Mouse (Mus musculus): ENCODE measurements around the gene Maml3.

Maml3 gene

DNA sequence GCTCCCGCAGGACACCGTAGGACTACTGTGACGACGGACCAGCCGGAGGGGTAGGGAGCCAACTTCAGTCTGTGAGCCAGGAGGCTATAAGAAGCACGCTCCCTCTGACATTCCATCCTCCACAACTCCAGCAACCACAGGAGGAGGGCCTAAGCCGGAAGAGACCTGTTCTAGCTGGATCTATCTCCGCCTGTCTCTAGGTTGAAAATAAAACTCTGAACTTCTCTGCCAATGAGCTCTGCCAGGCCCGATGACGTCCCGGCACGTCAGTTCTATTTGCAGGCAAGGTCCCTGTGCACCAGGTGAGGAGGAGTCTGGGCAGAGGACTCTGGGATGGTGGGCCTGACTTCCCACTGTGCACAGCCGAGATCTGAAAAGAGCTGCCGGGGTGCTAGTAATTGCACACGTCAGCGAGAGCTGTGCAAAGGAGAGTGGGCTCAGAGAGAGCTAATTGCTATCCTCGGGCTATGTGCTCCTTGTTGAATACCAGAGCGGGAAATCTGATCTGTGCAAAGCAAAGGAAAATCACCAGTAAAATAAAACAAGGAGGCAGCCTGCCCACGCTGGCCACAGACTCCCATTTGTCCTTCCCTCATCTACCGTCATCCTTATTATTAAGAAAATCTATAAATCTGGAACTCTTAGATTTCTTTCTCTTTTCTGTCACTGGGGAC lies 58.7 kb downstream of the Maml3 start:
- DNase-seq (ENCODE audit: low read depth, low spot score): no peak

- no peak for DNase-seq (ENCODE audit: low read depth, low spot score)
Measured at GRCm38 (mm10) chr3:52045221-52045641, 59.6 kb downstream of the Maml3 start.

DNA sequence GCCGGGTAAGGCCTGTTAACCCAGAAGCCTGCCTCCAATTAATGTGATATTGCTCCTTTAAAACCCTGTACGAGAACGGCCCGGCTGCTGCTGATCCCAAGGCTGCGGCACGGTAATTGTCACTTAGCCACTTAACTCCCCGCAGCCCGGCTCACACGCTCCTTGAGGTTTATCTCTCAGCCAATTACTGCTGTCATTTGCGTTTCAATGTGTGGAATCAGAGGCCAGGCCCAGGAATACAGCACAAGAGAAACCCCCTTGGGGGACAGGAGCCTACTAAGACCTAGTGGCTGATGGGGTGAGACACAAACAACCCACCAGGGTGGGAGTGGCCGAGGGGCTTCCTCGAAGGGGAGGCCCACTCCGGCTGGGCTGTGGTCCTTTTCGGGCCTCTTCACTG lies 60.2 kb downstream of the Maml3 start:
- peak; percentile 37 for DNase-seq (ENCODE audit: low read depth, low spot score)

GRCm38 (mm10) chr3:52043847-52044246 lies 61.0 kb downstream of the Maml3 start:
- no peak for DNase-seq (ENCODE audit: low read depth, low spot score)

DNA sequence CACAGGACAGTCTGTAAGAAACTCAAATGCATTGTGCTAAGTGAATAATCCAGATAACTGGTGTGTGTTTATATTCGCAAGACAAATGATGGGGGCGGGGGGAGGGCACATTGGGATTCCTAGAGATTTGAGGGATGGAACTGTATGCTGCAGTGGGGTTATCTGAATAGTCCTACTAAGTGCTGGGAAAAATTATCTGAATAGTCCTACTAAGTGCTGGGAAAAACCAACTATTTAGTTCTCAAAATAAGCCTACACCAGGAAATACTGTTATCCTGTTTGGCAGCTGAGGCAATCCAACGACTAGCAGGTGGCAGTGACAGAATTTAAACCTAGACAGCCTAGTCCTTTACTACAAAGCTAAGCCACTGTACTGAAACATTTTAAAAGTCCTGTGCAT lies 62.2 kb downstream of the Maml3 start:
- DNase-seq (ENCODE audit: low read depth, low spot score): no peak

DNA sequence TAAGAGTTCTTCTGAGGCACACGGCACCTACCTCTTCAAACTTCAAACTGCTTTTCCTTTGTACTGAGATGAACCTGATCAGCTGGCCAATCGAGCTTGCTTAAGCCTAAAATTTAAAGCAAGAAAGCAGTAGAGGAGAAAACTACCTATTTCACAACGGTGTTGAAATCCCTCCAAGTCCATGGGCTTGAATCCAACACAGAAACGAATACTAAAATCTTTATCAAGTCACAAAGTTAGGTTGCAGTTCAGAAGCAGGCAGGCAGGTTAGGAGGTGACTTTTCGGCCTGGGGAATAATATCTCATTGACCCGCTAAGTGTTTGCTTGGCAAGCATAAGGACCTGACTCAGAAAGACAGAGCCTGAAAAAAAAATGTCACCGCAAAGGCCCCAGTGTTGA lies 64.9 kb downstream of the Maml3 start:
- DNase-seq (ENCODE audit: low read depth, low spot score): no peak

GRCm38 (mm10) chr3:52037260-52037659 lies 67.6 kb downstream of the Maml3 start:
- no peak for DNase-seq (ENCODE audit: low read depth, low spot score)

DNA sequence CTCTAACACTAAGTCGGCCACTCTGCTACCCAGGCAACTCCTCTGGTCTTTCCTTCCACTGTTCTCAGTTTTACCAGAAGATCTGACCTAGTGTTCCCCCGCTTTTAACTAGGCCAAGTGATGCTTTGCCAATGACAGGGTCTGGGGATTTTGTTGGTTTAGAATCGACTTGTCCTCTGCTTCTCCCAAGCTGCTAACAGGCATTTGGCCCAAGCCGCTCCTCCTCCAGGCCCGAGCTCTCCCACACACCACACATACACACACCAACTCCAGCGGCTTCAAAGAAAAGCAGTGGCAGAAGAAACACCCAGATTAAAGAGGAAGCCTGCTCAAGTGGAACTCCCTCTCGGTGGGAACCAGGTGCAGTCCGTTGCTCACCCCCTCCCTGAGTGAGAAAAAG lies 69.5 kb downstream of the Maml3 start:
- DNase-seq (ENCODE audit: low read depth, low spot score): no peak

DNA sequence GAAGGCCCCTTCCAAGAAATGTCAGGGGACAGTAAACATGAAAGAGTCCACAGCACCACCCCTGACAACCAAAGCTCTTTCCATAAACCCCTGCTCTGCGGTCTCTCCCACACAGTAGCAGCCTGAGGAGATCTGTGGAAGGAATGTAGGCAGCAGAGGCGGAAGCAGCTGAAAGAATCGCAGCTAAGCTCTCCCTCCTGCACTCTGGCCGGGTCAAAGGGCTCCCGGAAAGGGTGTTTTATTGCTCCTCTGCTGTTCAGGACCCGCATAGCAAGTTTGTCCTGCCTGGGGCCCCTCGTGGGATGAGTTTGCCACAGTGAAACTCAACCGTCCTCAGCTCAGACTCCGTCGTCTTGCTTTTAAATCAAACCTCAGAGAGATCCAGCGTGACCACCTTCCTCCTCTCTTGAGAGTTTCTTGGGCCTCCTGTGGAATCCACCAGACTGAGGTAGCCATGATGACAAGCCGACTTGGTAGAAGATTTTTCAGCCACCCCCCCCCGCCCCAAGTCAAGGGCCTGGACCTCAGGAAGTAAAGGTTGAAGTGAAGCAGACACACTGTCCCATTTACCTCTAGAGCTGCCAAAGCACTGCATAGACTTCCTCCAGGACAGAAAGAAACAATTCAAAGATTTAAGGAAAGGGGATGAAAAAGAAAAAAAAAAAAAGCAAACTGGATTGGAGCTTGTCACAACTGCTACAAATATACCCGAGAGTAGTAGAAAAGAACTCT lies 70.9 kb downstream of the Maml3 start:
- no peak for DNase-seq (ENCODE audit: low read depth, low spot score)

- DNase-seq (ENCODE audit: low read depth, low spot score): no peak
Measured at GRCm38 (mm10) chr3:52031327-52031726, 73.5 kb downstream of the Maml3 start.

DNA sequence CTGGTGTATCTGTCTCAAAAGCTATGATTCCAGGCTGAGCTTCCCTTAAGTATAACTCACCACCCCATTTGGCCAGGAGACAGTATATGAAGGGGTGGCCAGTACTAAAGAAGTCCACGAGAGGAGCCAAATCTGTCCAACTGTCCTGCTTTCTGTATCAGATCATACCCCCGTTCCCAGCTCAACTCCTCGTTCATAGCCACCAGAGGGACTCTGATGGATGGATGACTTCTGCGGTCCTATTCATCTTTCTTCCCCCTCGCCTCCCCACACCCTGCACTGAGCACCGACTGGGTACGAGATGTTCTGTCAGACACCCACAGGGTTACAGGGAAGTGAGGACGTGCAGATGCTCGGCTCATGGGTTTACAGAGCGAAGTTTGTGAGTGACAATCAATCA lies 74.8 kb downstream of the Maml3 start:
- DNase-seq (ENCODE audit: low read depth, low spot score): no peak

DNA sequence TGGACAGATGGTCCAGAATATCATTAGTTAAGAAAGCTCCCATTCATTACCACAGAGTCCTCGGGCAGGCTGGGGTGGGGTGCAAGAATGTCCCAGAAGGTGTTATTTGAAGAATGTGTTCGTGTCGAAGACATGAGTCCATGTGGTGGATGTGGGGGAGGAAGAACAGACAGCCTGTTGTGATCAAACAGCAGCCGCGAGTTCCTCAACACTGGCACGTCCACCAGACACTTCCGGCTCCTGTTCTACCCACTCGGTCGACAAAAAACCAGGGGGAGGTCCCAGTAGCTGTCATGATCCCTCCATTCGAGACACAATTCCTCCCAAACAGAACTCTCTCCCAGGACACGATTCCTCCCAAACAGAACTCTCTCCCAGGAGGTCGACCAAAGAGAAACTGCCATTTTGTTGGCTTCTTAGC lies 75.2 kb downstream of the Maml3 start:
- no peak for DNase-seq (ENCODE audit: low read depth, low spot score)

GRCm38 (mm10) chr3:52027972-52028371 lies 76.9 kb downstream of the Maml3 start:
- DNase-seq (ENCODE audit: low read depth, low spot score): no peak

DNA sequence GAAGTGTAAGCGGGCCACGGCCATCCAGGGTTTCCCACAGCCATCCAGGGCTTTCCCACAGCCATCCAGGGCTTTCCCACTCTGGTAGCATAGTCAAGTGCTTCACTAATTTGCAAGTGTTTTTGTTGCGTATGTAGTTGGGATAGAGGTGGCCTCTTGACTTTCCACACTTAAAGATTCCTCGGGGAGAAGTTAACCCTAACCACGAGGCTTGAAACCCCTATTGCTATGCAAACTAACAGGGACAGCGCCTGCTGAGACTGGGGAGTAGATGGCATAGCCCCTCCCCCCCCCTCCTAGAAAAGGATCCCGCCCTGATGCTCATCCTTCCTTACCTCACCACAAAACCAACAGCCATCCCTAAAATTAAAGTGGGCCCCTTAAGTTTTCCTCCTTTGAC lies 82.4 kb downstream of the Maml3 start:
- no peak for DNase-seq (ENCODE audit: low read depth, low spot score)

DNA sequence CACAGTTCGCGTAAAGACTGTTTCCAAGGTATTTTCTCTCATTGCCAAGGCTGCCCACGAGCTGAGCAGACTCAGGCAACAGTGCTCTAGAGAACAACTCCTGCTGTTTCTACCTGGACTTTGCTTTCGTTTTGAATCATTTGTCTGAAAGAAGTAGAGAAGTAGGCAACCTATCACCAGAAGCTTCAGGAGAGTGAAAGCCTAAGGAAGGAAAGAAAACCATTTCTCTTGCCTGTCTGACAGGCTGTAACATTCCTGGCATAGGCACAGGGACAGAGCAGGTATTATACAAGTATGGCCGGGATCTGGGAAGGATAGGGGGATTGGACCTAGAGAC lies 86.8 kb downstream of the Maml3 start:
- no peak for DNase-seq (ENCODE audit: low read depth, low spot score)

DNA sequence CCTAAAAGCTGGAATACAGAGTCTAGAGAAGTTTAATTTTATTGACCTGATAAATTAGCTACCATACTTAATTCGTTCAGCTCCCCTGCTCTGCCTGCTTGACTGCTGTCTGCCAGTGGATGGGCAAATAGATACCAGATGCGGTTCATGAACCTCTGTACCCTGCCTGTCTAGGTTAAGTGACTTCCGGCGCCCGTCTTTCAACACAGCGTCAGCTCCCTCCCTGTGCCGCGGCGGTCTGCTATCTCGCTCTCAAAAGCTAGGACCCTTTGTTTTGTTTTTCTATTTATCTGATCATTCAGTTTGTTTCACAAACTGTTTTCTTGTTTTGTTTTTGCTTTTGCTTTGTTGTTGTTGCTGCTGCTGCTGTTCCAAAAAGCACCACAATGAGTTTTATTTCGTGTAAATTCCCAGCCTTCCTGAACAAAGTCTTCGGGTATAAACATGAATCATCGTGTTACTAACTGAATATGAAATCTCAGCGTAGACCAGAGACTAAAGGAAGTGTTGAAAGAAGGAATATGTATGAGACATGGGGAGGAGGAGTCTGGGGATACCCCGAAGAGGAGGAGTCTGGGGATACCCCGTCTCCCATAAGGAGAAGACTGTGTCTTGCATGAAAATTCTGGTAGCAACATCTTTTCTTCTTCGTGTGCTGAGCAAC lies 87.3 kb downstream of the Maml3 start:
- DNase-seq (ENCODE audit: low read depth, low spot score): no peak

DNA sequence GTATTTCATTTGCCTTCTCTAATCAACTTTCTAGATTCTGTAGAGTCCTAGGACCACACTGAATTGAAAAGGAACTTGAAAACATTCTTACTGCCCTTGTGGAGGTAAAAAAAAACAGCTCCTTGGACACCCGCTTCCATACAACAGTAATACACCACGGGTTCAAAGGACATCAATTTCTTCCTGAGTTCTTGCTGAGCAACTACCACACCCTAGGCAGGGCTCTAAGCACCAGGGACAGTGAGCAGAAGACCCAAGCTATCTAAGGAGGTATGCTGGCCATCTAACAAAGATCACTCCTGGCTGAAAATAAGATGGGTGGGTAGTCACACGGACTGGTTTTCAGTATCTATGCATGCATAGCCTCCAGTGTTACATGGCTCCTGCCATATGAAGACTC lies 88.7 kb downstream of the Maml3 start:
- no peak for DNase-seq (ENCODE audit: low read depth, low spot score)

DNA sequence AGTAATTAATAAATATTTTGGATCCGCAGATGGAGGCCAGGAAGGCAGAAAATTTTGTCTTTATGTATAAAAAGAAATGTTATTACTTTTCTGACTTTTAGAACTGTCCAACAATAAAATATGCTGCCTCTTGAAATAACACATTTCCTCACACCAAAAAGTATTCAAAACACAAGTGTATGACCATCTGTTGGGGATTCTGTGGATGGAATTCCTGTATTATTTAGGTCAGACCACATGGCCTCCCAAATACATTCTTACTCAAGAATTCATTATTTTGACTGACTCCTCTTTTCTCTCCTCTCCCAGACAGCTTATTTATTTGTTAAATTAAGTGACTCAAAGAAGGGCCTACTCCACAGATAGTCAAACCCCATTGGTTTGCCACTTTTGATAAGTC lies 89.3 kb downstream of the Maml3 start:
- DNase-seq (ENCODE audit: low read depth, low spot score): no peak

- DNase-seq (ENCODE audit: low read depth, low spot score): no peak
Measured at GRCm38 (mm10) chr3:52011032-52011710, 93.7 kb downstream of the Maml3 start.

GRCm38 (mm10) chr3:52009321-52009720 lies 95.6 kb downstream of the Maml3 start:
- peak; percentile 28 for DNase-seq (ENCODE audit: low read depth, low spot score)

GRCm38 (mm10) chr3:52007602-52008252 lies 97.1 kb downstream of the Maml3 start:
- peak; percentile 34 for DNase-seq (ENCODE audit: low read depth, low spot score)
